24 mouse cellular contexts compared by ENCODE assay signal in the genomic region with DNA sequence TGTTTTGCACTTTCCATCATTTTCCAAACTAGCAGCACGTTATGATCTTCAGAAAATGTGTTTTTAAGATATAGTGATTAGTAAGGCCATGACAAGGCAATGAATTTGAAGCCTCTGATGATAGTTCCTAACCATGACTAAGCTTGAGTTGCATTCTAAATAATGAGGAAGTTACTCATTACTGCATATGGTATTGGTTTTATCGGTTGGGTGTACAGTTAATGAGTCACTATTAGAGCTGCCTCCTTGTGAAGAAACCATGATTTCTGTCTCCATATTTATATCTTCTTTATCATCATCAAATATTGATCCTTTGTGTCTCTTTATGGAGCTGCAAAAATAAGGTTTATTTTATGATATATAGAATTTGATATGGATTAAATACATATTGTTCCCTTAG.
DNase-seq lines count a peak whose midpoint lies in the region; ATAC-seq and TF ChIP-seq lines count a peak whose summit lies in the region.
"Had no signal": no experiment of that assay in that cellular context is flagged by ENCODE, and none has a peak within 500 bp of the region (broad histone marks: within the 10 kb centered on the region; RNA-seq: fewer than 3 reads in every experiment).

No protein-coding gene starts in this region.

- no peaks in the 10 kb centered on the region for H3K4me1 ChIP-seq in G1E (ENCODE audit: insufficient read depth, low read depth, low read length)
- H3K4me1 ChIP-seq: embryonic facial prominence, embryonic 13.5 days; embryonic facial prominence, embryonic 15.5 days; forebrain, embryonic 13.5 days; forebrain, embryonic 15.5 days had no signal

- H3K36me3 ChIP-seq in G1E (replicated peaks): no peaks in the 10 kb centered on the region
- H3K36me3 ChIP-seq: embryonic facial prominence, embryonic 13.5 days; embryonic facial prominence, embryonic 15.5 days; forebrain, embryonic 15.5 days had no signal

- peak; percentile 28; the same call in 1 of the 2 replicates for ATAC-seq in G1E (ENCODE audit: extremely low read depth, insufficient number of reproducible peaks, low FRiP score, poor library complexity, severe bottlenecking)
- ATAC-seq in erythroid progenitor cell, adult 5-6 weeks (replicated peaks; ENCODE audit: low FRiP score, poor library complexity, severe bottlenecking): no peak
- ATAC-seq: CD4-positive, CD25-positive, alpha-beta regulatory T cell, adult 4 months; forebrain, embryonic 13.5 days; forebrain, embryonic 15.5 days; forebrain, postnatal 0 days had no signal

- TF ChIP-seq CTCF in G1E (IDR thresholded peaks at IDR 0.05; ENCODE audit: low read depth, low read length): no peak

- H3K27me3 ChIP-seq in G1E (ENCODE audit: insufficient read depth, low read length): no peaks in the 10 kb centered on the region
- H3K27me3 ChIP-seq: CH12.LX; embryonic facial prominence, embryonic 13.5 days; embryonic facial prominence, embryonic 15.5 days; forebrain, embryonic 13.5 days; forebrain, embryonic 15.5 days had no signal

- no peak overlapping the region for H3K4me3 ChIP-seq in G1E (ENCODE audit: low read depth, low read length)
- H3K4me3 ChIP-seq: embryonic facial prominence, embryonic 13.5 days; embryonic facial prominence, embryonic 15.5 days; erythroblast, embryonic 14.5 days; forebrain, embryonic 13.5 days; forebrain, embryonic 15.5 days had no signal

- peak; percentile 46 for DNase-seq in 3T3-L1 (ENCODE audit: low read depth, low spot score)
- no peak for DNase-seq in G1E (ENCODE audit: low spot score)
- peak; percentile 47 for DNase-seq in MEL-GATA-1-ER (ENCODE audit: extremely low read depth, low read depth)
- DNase-seq in testis, postnatal 14 days (ENCODE audit: low spot score): no peak
- DNase-seq: adrenal gland, adult 2 months; adrenal gland, postnatal 10 days; adrenal gland, postnatal 25 days; B cell, adult 2 months; cerebellum, adult 11 months; cerebellum, adult 18-20 months; cerebellum, adult 8-10 months; cerebellum, adult 9-11 months; cerebellum, postnatal 14 days; cerebellum, postnatal 36 days; embryo, embryonic 11 days; forebrain, postnatal 0 days had no signal

- H3K9me3 ChIP-seq in G1E (replicated peaks): no peaks in the 10 kb centered on the region
- H3K9me3 ChIP-seq: embryonic facial prominence, embryonic 13.5 days; embryonic facial prominence, embryonic 15.5 days; forebrain, embryonic 13.5 days; forebrain, embryonic 15.5 days had no signal

Comparison
In these comparisons a context has a peak if more than half of its experiments do, and no peak if none do; other contexts are left out.
1. DNase-seq: peak in 3T3-L1 (single experiment) and MEL-GATA-1-ER (single experiment); none in G1E (single experiment) and testis, postnatal 14 days (single experiment).